Mouse (Mus musculus): Measurements from ENCODE around the gene Slc24a2. TPM values are rescaled to one million over a fixed set of nuclear protein-coding genes. Genes with fewer than 3 reads are reported as not detected.
A peak's percentile ranks its signal among the peaks of the same experiment; 100 is the strongest.

Gene Slc24a2
- polyA plus RNA-seq, 1 experiment from 2014 or later, result not detected

DNA sequence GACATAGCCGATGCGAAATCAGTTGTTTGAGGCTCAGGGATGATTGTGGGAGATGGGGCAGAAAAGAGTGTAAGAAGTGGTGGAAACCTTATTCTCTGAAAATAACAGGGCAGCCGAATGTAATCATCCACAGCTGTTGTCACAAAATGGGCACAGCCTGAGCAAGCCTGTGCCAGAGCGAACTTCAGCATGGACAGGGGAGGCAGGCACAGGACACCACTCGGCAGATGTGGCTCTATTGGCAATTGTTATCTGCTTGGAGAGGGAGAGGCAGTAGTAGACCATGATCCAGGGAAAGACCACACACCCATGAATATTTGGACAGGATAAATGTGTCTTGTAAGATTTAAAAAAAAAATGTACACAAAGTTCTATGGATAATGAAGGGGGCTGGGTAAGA, 253.0 kb downstream of the Slc24a2 start:
- 78% methylated on average over 5 of the region's 5 CpGs for WGBS
- Histone ChIP-seq H3K27ac (ENCODE audit: low read depth, low read length) (no peak overlapping the region), H3K9me3 (ENCODE audit: control insufficient read depth) (no peaks in the 10 kb centered on the region), H3K36me3 (ENCODE audit: control insufficient read depth, insufficient read depth) (no peaks in the 10 kb centered on the region), H3K4me3 (ENCODE audit: low read depth, low read length) (no peak overlapping the region), H3K9ac (ENCODE audit: low read depth, low read length) (no peak overlapping the region), H3K27me3 (replicated peaks; ENCODE audit: control insufficient read depth, insufficient read depth, low read length) (no peaks in the 10 kb centered on the region), H3K4me2 (replicated peaks; ENCODE audit: low read depth) (no peak overlapping the region), H3K4me1 (replicated peaks; ENCODE audit: control insufficient read depth, insufficient read depth, low read length) (no peaks in the 10 kb centered on the region)
- ATAC-seq, result no peak
- TF ChIP-seq CTCF (IDR thresholded peaks at IDR 0.05; ENCODE audit: low read depth), result no peak

DNA sequence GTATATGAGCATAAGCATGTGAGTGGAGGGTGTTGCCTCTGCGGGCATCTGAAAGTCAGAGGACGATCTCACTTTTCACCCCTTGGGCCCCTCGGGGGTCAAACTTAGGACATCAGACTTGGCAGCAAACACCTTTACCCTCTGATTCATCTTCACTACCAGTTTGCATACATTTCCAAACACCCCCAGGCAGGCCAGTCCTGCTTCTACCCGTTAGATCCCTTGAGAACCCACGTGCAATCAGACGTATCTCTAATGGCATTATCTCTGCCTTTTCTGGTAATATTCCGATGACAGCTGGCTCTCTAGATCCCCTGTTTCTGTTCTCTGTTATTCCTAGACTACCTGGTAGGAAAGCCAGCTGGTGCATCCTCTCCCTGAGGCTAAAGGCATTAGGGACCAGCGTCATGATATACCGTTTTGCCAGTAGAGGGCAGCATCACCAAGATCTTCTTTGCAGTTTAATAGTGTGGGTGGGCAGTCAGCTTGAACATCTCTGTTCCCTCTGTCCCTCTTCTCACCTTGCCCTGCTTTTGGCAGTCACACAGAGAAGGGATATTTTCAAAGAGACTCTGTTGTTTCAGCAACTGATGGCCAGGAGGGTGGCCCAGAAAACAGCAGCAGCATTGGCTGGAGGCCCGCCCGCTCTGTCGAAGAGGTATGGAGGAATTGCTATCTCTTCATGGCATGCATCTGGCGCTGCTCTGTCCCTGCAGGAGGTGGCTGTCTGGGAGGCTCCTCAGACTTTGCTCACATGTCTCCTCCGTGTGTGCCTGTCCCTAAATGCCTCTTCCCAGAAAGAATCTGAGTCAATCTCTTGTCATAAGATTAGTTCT, 272.5 kb downstream of the Slc24a2 start:
- Histone ChIP-seq H3K9me3 (ENCODE audit: control insufficient read depth) (no peaks in the 10 kb centered on the region), H3K4me1 (replicated peaks; ENCODE audit: control insufficient read depth, insufficient read depth, low read length) (no peaks in the 10 kb centered on the region), H3K4me3 (ENCODE audit: low read depth, low read length) (no peak overlapping the region), H3K27ac (ENCODE audit: low read depth, low read length) (no peak overlapping the region), H3K27me3 (replicated peaks; ENCODE audit: control insufficient read depth, insufficient read depth, low read length) (no peaks in the 10 kb centered on the region), H3K9ac (ENCODE audit: low read depth, low read length) (no peak overlapping the region), H3K36me3 (ENCODE audit: control insufficient read depth, insufficient read depth) (no peaks in the 10 kb centered on the region), H3K4me2 (replicated peaks; ENCODE audit: low read depth) (no peak overlapping the region)
- TF ChIP-seq CTCF (IDR thresholded peaks at IDR 0.05; ENCODE audit: low read depth), result peak; percentile 84
- 39% methylated on average over 14 of the region's 14 CpGs for WGBS
- ATAC-seq, result no peak

DNA sequence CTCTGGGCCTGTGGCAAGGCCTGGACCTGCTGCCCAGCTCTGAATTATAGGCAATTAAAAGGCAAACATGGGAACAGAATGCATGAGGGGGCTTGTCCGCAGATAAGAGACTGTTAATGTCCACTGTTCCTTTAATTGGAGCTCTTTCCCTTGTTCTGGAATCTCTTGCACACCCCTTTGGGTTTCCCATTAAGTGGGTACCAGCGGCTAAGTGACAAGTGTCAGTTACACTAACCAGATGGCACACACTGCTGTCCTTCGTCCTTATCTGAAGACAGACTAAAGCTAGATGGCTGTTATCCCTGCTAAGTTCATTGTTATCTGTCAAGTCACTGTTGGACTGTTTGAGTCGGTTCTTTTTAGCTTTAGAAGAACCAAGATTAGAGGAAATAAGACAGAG, 274.8 kb downstream of the Slc24a2 start:
- Histone ChIP-seq H3K4me3 (ENCODE audit: low read depth, low read length) (no peak overlapping the region), H3K4me2 (replicated peaks; ENCODE audit: low read depth) (no peak overlapping the region), H3K4me1 (replicated peaks; ENCODE audit: control insufficient read depth, insufficient read depth, low read length) (no peaks in the 10 kb centered on the region), H3K27me3 (replicated peaks; ENCODE audit: control insufficient read depth, insufficient read depth, low read length) (no peaks in the 10 kb centered on the region), H3K9ac (ENCODE audit: low read depth, low read length) (no peak overlapping the region), H3K27ac (ENCODE audit: low read depth, low read length) (no peak overlapping the region), H3K9me3 (ENCODE audit: control insufficient read depth) (no peaks in the 10 kb centered on the region), H3K36me3 (ENCODE audit: control insufficient read depth, insufficient read depth) (no peaks in the 10 kb centered on the region)
- TF ChIP-seq CTCF (IDR thresholded peaks at IDR 0.05; ENCODE audit: low read depth), result no peak
- 71% methylated on average over 4 of the region's 4 CpGs for WGBS
- no peak for ATAC-seq

DNA sequence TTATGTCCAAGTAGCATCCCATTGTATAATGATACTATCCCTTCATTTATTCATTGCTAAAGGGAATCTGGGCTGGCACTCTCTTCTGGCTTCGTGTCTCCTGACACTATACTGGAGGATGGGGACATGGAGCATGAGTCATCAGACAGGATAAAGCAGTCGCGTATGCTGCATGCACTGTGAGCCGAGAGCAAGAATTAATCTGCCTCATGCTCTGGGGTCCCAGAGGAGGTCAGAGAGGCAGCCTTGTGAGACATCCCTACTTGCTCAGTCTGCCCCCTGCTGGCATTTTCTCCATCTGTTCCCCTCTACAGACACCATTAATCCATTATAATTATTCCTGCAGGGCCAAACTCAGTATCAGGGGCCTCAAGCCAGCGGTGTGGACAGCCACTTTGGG, 276.8 kb downstream of the Slc24a2 start:
- ATAC-seq, result no peak
- Histone ChIP-seq H3K9ac (ENCODE audit: low read depth, low read length) (no peak overlapping the region), H3K4me3 (ENCODE audit: low read depth, low read length) (no peak overlapping the region), H3K4me2 (replicated peaks; ENCODE audit: low read depth) (no peak overlapping the region), H3K9me3 (ENCODE audit: control insufficient read depth) (no peaks in the 10 kb centered on the region), H3K36me3 (ENCODE audit: control insufficient read depth, insufficient read depth) (no peaks in the 10 kb centered on the region), H3K27me3 (replicated peaks; ENCODE audit: control insufficient read depth, insufficient read depth, low read length) (no peaks in the 10 kb centered on the region), H3K4me1 (replicated peaks; ENCODE audit: control insufficient read depth, insufficient read depth, low read length) (no peaks in the 10 kb centered on the region), H3K27ac (ENCODE audit: low read depth, low read length) (no peak overlapping the region)
- peak; percentile 32; the same call in 1 of the 2 replicates for TF ChIP-seq CTCF (IDR thresholded peaks at IDR 0.05; ENCODE audit: low read depth)
- 48% methylated on average over 5 of the region's 5 CpGs for WGBS

DNA sequence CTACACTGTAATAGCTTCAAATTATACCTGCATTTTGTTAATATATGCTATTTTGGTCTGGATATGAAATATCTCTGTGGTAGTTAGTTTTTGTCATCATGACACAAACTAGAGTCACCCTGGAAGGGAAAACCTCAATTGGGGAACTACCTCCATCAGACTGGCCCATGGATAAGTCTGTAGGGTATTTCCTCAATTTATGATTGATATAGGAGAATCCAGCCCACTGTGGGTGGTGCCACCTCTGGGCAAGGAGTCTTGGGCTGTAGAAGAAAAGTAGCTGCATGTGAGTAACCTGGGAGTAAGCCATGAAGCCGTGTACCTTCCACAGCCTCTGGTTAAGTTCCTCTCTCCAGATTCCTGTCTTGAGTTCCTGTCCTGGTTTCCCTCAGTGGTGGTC, 281.5 kb downstream of the Slc24a2 start:
- Histone ChIP-seq H3K9ac (ENCODE audit: low read depth, low read length) (no peak overlapping the region), H3K9me3 (ENCODE audit: control insufficient read depth) (no peaks in the 10 kb centered on the region), H3K4me1 (replicated peaks; ENCODE audit: control insufficient read depth, insufficient read depth, low read length) (no peaks in the 10 kb centered on the region), H3K36me3 (ENCODE audit: control insufficient read depth, insufficient read depth) (no peaks in the 10 kb centered on the region), H3K4me2 (replicated peaks; ENCODE audit: low read depth) (no peak overlapping the region), H3K4me3 (ENCODE audit: low read depth, low read length) (no peak overlapping the region), H3K27ac (ENCODE audit: low read depth, low read length) (no peak overlapping the region), H3K27me3 (replicated peaks; ENCODE audit: control insufficient read depth, insufficient read depth, low read length) (no peaks in the 10 kb centered on the region)
- no peak for ATAC-seq
- no peak for TF ChIP-seq CTCF (IDR thresholded peaks at IDR 0.05; ENCODE audit: low read depth)
- 100% methylated on average over 1 of the region's 1 CpGs for WGBS

DNA sequence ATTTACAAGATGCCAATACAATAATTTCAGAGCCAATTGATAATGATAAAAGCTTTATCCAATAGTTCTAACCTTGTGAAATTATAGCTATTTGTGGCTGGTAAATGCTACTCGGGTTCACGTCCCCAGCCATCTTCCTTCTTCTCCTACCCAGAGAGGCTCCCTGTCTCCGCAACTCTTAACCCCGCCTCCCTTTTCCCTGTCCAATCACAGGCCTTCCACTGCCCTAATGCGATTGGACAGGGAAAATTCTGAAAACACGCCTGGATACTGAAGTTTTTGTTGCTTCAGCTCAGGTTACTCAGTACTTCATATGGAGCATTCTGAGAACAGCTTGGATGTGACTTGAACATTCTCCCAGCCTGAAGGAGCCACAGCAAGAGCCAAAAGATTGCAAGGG, 287.0 kb downstream of the Slc24a2 start:
- ATAC-seq, result no peak
- Histone ChIP-seq H3K27ac (ENCODE audit: low read depth, low read length) (no peak overlapping the region), H3K9me3 (ENCODE audit: control insufficient read depth) (no peaks in the 10 kb centered on the region), H3K27me3 (replicated peaks; ENCODE audit: control insufficient read depth, insufficient read depth, low read length) (no peaks in the 10 kb centered on the region), H3K36me3 (ENCODE audit: control insufficient read depth, insufficient read depth) (no peaks in the 10 kb centered on the region), H3K4me2 (replicated peaks; ENCODE audit: low read depth) (no peak overlapping the region), H3K9ac (ENCODE audit: low read depth, low read length) (no peak overlapping the region), H3K4me1 (replicated peaks; ENCODE audit: control insufficient read depth, insufficient read depth, low read length) (no peaks in the 10 kb centered on the region), H3K4me3 (ENCODE audit: low read depth, low read length) (no peak overlapping the region)
- WGBS, result 47% methylated on average over 6 of the region's 6 CpGs
- no peak for TF ChIP-seq CTCF (IDR thresholded peaks at IDR 0.05; ENCODE audit: low read depth)
